Mouse (Mus musculus) neural tube, embryonic 15.5 days (tissue): ENCODE measurements around the gene Esr2. TPM values are rescaled to one million over a fixed set of nuclear protein-coding genes. Genes with fewer than 3 reads are reported as not detected.
"Not testable (repeated sequence)": the region's sequence is repeated elsewhere in the genome, so short reads cannot be mapped to it uniquely, and the experiment has no call there.

Source experiments
- ATAC-seq: fragments of 200-750 bp; cut with Nextera tagmentation; 2 replicates; pipeline ENCODE4 v1.8.0; 2017; ENCODE audit warnings: mild to moderate bottlenecking, moderate TSS enrichment, moderate library complexity; ENCODE audit not compliant: low FRiP score
- H3K27ac ChIP-seq: fragments of 300-500 bp; sonication (generic); replicated peaks from 2 replicates; pipeline ENCODE4 v1.5.1; 2015; ENCODE audit warnings: mild to moderate bottlenecking, inconsistent platforms
- H3K27me3 ChIP-seq: fragments of 300-500 bp; sonication (generic); replicated peaks from 2 replicates; pipeline ENCODE4 v1.6.1; 2015; ENCODE audit warnings: inconsistent platforms
- H3K36me3 ChIP-seq: fragments of 300-500 bp; sonication (generic); 2 replicates; pipeline ENCODE4 v1.6.1; 2015; ENCODE audit warnings: inconsistent platforms
- H3K4me1 ChIP-seq: fragments of 300-500 bp; sonication (generic); 2 replicates; pipeline ENCODE4 v1.6.1; 2015; ENCODE audit warnings: inconsistent platforms
- H3K4me2 ChIP-seq: fragments of 300-500 bp; sonication (generic); 2 replicates; pipeline ENCODE4 v1.6.1; 2015; ENCODE audit warnings: inconsistent platforms, mild to moderate bottlenecking, moderate library complexity
- H3K4me3 ChIP-seq: fragments of 300-500 bp; sonication (generic); replicated peaks from 2 replicates; pipeline ENCODE4 v1.5.1; 2015; ENCODE audit warnings: mild to moderate bottlenecking, inconsistent platforms
- H3K9ac ChIP-seq: fragments of 300-500 bp; sonication (generic); replicated peaks from 2 replicates; pipeline ENCODE4 v1.6.1; 2015; ENCODE audit warnings: mild to moderate bottlenecking, inconsistent platforms
- H3K9me3 ChIP-seq: fragments of 300-500 bp; sonication (generic); replicated peaks from 2 replicates; pipeline ENCODE4 v1.6.1; 2016; ENCODE audit warnings: inconsistent platforms
- WGBS: fragments of 180-500 bp; shearing (Covaris S2); methylation state at CpG from one replicate; pipeline ENCODE4 v1.1.7; 2015; ENCODE audit warnings: mixed read lengths; 5-methylcytosine and 5-hydroxymethylcytosine counted together
- polyA plus RNA-seq: library from polyadenylated mRNA; unstranded; fragments of >200 nt; fragmentation: Nextera tagmentation; extraction: Ambion mirVana; gene quantifications from 2 replicates; pipeline ENCODE4 v1.2.1, GENCODE M21; 2015

The Esr2 gene
- polyA plus RNA-seq, 1 experiment from 2014 or later, result 0.17 TPM

DNA sequence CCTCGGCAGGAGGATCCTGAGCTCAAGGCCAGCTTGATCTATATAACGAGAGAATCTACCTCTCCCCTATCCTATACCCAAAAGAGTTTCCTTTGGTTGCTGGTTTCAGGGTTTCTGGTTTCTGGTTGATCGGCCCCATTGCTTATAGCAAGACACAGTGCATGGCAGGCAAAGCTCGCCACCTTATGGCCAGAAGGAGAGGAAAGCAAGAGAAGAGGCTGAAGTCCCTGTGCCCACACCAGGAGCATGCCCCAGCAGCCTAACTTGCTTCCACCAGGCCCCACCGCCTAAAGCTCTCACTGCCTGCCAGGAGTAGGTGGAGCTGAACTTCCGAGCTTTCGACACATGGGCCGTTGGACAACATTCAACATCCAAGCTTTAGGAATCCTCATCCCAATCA is 10.8 kb upstream of the Esr2 start:
- Histone ChIP-seq H3K36me3 (no peaks in the 10 kb centered on the region), H3K9me3 (no peaks in the 10 kb centered on the region), H3K4me1 (no peaks in the 10 kb centered on the region), H3K4me2 (no peak overlapping the region), H3K9ac (no peak overlapping the region), H3K27ac (no peak overlapping the region), H3K27me3 (no peaks in the 10 kb centered on the region), H3K4me3 (no peak overlapping the region)
- WGBS, result 45% methylated on average over 8 of the region's 8 CpGs
- no peak for ATAC-seq

DNA sequence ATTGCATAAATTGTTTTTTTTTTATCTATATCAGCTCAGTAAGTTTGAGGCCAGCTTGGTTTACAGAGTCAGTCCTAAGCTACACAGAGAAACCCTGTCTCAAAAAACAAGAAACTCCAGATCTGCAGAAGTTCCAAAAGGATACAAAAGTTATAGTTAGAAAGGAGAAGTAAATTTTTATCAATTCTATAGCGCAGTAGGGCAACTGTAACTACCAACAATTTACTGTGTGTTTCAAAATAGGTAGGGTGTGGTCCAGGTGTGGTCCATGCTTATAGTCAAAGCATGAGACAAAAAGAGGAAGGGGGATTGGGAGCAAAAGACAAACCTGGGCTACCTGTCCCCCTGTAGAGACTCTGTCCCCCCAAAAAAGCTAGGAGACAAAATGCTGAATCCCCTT is 9.4 kb upstream of the Esr2 start:
- Histone ChIP-seq H3K4me1 (no peaks in the 10 kb centered on the region), H3K27me3 (no peaks in the 10 kb centered on the region), H3K9me3 (no peaks in the 10 kb centered on the region), H3K4me3 (no peak overlapping the region), H3K36me3 (no peaks in the 10 kb centered on the region), H3K9ac (no peak overlapping the region), H3K27ac (no peak overlapping the region), H3K4me2 (no peak overlapping the region)
- ATAC-seq, result no peak
- 100% methylated on average over 1 of the region's 1 CpGs for WGBS

DNA sequence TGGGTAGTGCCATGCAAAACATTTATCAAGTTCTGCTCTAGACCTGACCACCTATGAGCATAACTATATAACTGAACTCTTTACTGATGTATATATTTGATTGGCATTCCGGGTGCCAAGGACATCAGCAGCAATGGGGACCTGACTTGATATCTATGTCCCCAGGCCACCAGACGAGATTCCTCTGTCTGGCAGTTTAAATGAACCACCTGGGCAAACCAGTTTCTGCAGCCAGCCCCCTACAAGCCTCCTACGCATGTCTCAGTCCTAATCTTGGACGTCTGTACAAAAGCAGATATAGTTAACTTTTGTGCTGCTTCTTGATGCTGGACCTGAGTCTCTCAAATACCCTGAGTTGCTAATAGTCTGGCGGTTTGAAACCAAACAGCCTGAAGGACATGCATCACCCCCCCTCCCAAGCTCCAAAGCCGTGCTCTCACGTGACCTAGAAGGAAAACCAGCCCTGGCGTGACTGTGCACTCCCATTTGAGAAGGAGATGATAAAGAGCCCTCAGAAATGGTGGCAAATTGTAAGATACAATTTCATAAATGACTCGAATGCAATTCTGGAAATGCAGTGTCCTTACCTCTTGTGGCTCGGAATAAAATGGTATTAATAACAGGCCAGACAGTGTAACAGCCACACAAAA is 8.2 kb upstream of the Esr2 start:
- Histone ChIP-seq H3K4me1 (no peaks in the 10 kb centered on the region), H3K4me3 (no peak overlapping the region), H3K4me2 (no peak overlapping the region), H3K9me3 (no peaks in the 10 kb centered on the region), H3K36me3 (no peaks in the 10 kb centered on the region), H3K27me3 (no peaks in the 10 kb centered on the region), H3K9ac (no peak overlapping the region), H3K27ac (no peak overlapping the region)
- 78% methylated on average over 10 of the region's 10 CpGs for WGBS
- ATAC-seq, result no peak

DNA sequence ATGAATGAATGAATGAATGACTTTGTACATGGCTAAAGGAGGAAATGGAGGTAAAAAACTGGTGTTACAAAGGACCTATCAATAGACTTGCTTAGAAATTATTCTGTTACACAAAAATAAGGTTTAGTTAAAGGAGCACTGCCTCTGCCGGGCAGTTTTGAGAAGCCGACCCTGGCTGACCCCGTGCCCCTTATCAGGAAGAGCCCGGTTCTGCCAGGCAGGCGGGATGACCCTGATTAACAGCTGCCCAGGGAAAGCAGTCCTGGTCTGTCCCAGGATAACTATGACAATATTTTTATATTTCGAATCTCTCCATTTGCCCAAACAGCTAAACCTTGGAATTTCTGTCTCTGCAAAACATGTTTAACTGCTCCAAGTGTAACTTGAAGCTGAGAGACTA is 7.2 kb upstream of the Esr2 start:
- H3K4me3 ChIP-seq, result no peak overlapping the region
- H3K36me3 ChIP-seq, result no peaks in the 10 kb centered on the region
- ATAC-seq, result no peak
- 87% methylated on average over 6 of the region's 6 CpGs for WGBS
- no peak overlapping the region for H3K4me2 ChIP-seq
- H3K9me3 ChIP-seq, result no peaks in the 10 kb centered on the region
- H3K27ac ChIP-seq, result no peak overlapping the region
- H3K27me3 ChIP-seq, result no peaks in the 10 kb centered on the region
- H3K4me1 ChIP-seq, result no peaks in the 10 kb centered on the region
- H3K9ac ChIP-seq, result no peak overlapping the region

DNA sequence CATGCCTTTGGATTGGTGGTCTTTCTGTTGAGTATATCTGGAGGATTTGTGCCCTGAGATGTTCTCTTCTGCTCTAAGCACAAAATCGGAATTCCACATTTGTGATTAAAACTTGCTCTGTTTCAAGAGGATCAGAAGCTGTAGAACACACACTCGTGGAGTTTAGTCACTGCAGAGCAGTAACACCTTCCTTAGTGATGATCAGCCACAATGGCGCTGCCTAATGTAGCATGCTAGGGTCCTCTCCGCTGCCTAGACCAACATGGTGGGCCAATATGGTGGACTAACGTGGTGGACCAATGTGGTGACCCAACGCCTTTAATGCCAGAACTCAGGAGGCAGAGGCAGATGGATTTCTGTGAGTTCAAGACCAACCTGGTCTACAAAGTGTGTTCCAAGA is 5.8 kb upstream of the Esr2 start:
- Histone ChIP-seq H3K27me3 (no peaks in the 10 kb centered on the region), H3K4me2 (no peak overlapping the region)

DNA sequence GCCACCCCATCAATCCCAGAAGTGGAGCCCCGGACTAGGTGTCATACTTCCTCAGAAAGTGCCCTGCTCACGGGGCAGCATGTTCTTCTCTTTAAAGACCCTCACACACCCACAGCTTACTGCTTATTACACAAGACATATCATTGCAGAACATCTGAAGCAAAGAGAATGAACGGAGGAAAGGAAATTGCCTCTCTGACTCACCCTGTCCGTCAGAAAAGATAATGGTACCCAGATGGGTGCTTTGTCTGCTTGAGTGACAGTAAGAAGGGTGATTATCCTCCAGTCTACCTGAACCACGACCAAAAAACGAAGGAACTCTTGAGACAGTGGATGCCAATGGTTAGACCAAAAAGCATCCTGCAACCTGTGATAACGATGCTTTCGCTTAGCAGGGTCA is 4.4 kb upstream of the Esr2 start:
- Histone ChIP-seq H3K9ac (no peak overlapping the region), H3K36me3 (no peaks in the 10 kb centered on the region), H3K27ac (no peak overlapping the region), H3K4me2 (no peak overlapping the region), H3K9me3 (no peaks in the 10 kb centered on the region), H3K4me1 (peaks cover 10% of the 10 kb centered on the region), H3K27me3 (no peaks in the 10 kb centered on the region), H3K4me3 (no peak overlapping the region)
- 65% methylated on average over 8 of the region's 8 CpGs for WGBS
- ATAC-seq, result no peak

More for the DNA sequence above, 5.8 kb upstream of the Esr2 start:
- ATAC-seq, result no peak
- H3K36me3 ChIP-seq, result no peaks in the 10 kb centered on the region
- H3K4me3 ChIP-seq, result no peak overlapping the region
- H3K27ac ChIP-seq, result no peak overlapping the region
- H3K9me3 ChIP-seq, result no peaks in the 10 kb centered on the region
- 92% methylated on average over 6 of the region's 6 CpGs for WGBS
- no peak overlapping the region for H3K9ac ChIP-seq
- H3K4me1 ChIP-seq, result no peaks in the 10 kb centered on the region

DNA sequence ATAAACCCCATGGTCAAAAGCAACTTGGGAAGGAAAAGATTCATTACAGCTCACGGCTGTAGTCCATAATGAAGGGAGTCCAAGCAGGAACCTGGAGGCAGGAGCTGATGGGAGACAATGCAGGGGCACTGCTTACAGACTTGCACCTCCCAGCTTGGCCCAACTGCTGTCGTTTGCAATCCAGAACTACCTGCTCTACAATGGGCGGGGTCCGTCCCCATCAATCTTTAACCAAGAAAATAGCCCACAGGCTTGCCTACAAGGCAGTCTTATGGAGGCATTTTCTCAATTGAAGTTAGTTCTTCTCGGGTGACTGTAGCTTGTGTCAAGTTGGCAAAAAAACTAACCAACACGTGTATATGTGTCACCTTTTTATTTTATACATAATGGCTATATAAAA is 3.4 kb upstream of the Esr2 start:
- no peak overlapping the region for H3K9ac ChIP-seq
- WGBS, result 73% methylated on average over 6 of the region's 6 CpGs
- H3K9me3 ChIP-seq, result no peaks in the 10 kb centered on the region
- no peak for ATAC-seq
- H3K27me3 ChIP-seq, result 0 out of 2 replicates have a peak, but pooled peaks cover 3% of the 10 kb centered on the region
- H3K4me1 ChIP-seq, result peaks cover 10% of the 10 kb centered on the region
- no peak overlapping the region for H3K4me2 ChIP-seq
- no peak overlapping the region for H3K27ac ChIP-seq
- H3K4me3 ChIP-seq, result no peak overlapping the region
- no peaks in the 10 kb centered on the region for H3K36me3 ChIP-seq

DNA sequence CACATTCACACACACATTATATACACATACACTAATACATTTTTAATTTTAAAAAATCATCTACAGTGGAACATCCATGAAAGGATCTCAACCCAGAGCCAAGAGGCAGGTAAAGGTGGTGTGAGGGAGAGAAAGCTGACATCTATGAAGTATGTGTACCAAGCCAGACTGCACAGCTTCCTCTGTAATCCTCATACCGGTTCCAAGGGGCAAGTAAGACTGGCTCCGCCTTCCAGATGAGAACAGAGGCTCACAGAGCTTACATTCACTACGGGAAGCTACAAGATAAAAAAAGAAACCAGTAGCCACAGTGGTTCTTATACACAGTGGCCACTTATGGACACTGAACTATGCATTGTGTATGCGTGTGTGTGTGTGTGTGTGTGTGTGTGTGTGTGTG is 2.5 kb upstream of the Esr2 start:
- ATAC-seq, result no peak
- no peak overlapping the region for H3K27ac ChIP-seq
- 68% methylated on average over 4 of the region's 4 CpGs for WGBS

DNA sequence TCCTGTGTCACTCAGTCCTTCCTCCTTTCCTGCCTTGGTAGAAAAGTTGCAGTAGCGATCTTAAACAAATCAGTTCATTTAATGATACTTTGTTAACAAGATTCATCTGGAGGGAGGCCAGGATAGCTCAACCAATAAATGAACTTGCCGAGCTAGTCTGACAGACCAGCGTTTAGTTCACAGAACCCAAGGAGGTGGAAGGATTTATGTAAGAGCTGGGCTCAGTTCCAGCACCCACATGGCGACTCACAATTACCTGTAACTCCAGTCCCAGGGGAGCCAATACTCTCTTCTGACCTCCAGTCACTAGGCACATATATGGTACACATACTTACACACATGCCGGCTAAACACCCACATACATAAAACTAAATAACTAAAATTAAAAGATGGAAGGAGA is 2.0 kb upstream of the Esr2 start:
- WGBS, result 68% methylated on average over 5 of the region's 5 CpGs

More for the DNA sequence above, 2.5 kb upstream of the Esr2 start:
- H3K4me3 ChIP-seq, result no peak overlapping the region
- no peak overlapping the region for H3K9ac ChIP-seq
- no peak overlapping the region for H3K4me2 ChIP-seq
- H3K27me3 ChIP-seq, result 0 out of 2 replicates have a peak, but pooled peaks cover 3% of the 10 kb centered on the region
- no peaks in the 10 kb centered on the region for H3K9me3 ChIP-seq
- no peaks in the 10 kb centered on the region for H3K36me3 ChIP-seq
- H3K4me1 ChIP-seq, result peaks cover 10% of the 10 kb centered on the region

DNA sequence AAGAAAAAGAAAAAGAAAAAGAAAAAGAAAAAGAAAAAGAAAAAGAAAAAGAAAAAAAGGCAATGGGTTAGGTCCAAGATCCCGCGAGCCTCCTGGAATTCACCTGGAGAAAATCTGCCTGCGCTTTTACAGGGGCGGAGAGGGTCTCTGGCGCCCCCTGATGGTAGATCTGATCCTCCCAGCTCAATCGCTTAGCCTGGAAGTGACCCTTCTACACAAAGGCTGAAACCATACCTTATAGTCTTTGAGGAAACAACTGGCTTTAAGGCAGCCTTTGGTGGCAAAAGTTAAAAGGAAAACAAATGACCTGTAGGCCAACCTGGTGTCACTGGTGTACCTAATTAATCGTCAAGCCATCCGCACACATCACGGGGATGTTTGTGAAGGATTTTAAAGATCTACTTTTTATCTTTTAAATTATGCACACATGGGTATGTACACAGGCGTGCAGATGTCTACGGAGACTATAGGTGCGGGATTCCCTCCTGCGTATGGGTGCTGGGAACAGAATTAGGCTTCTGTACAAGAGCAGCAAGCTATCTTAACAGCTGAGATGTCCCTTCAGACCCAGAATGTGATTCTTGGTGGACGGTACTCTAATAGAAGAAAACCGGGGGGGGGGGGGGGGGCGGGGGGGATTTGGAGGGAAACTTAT is 932 bp upstream of the Esr2 start:
- Histone ChIP-seq H3K4me1 (peaks cover 10% of the 10 kb centered on the region), H3K4me2 (peak overlapping the region; percentile 94), H3K36me3 (no peaks in the 10 kb centered on the region), H3K27ac (no peak overlapping the region), H3K27me3 (0 out of 2 replicates have a peak, but pooled peaks cover 3% of the 10 kb centered on the region), H3K9me3 (no peaks in the 10 kb centered on the region), H3K9ac (no peak overlapping the region), H3K4me3 (peak overlapping the region; percentile 45)
- WGBS, result 39% methylated on average over 16 of the region's 16 CpGs
- ATAC-seq, result peak; percentile 79; the same call in 1 of the 2 replicates

More for the DNA sequence above, 2.0 kb upstream of the Esr2 start:
- Histone ChIP-seq H3K4me1 (peaks cover 10% of the 10 kb centered on the region), H3K9me3 (no peaks in the 10 kb centered on the region), H3K4me3 (no peak overlapping the region), H3K27me3 (0 out of 2 replicates have a peak, but pooled peaks cover 3% of the 10 kb centered on the region), H3K36me3 (no peaks in the 10 kb centered on the region), H3K9ac (no peak overlapping the region), H3K27ac (no peak overlapping the region), H3K4me2 (no peak overlapping the region)
- ATAC-seq, result no peak

DNA sequence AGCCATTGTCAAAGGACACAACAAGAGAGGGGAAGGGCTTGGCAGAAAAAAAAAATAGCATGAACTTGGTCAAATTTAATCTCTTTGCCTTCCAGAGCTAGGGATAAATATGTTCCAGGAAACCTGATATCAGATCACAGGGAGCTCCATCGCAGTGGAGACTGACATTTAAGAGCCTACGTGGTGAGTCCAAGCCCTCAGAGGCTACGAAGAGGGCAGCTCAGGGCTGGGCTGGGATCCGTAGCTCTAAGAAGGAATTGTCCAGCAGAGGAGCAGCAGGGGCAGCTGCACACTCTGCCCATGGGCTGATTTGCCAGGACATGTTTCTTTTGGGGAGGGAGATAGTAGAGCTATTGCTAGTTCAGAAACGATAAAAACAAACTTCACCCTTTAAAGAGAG is 11.4 kb downstream of the Esr2 start:
- Histone ChIP-seq H3K4me1 (no peaks in the 10 kb centered on the region), H3K27ac (no peak overlapping the region), H3K27me3 (no peaks in the 10 kb centered on the region), H3K9ac (no peak overlapping the region), H3K36me3 (no peaks in the 10 kb centered on the region), H3K4me3 (no peak overlapping the region), H3K4me2 (no peak overlapping the region), H3K9me3 (no peaks in the 10 kb centered on the region)
- WGBS, result 66% methylated on average over 5 of the region's 5 CpGs
- ATAC-seq, result no peak

DNA sequence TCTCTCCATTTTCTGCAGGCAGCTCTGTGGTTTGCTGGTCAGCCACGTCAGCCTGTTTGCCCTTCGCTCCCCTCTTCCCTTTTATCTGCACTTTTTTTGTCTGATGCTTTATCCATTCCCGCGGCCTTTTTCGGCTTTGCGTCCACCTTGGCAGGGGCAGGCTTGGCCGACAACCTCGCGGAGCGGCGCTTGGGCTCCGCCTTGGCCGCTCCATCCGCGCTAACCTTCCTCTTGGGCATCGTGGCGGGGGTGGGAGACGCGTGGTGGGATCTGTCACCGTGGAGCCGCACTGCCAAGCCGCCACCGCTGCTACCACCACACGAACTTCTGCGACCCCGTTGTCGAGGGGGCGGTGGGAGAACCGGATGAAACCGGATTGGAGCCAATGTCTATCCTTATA is 24.7 kb downstream of the Esr2 start:
- peak overlapping the region; percentile 62 for H3K4me2 ChIP-seq
- not testable (repeated sequence) for ATAC-seq
- WGBS, result 15% methylated on average over 30 of the region's 30 CpGs

More for the DNA sequence above, 24.7 kb downstream of the Esr2 start:
- not testable (repeated sequence) for H3K27me3 ChIP-seq, H3K4me1 ChIP-seq, H3K9me3 ChIP-seq, H3K27ac ChIP-seq, H3K36me3 ChIP-seq
- Histone ChIP-seq H3K9ac (0 out of 2 replicates have a peak overlapping the region, but pooled peaks have one; percentile 30), H3K4me3 (peak overlapping the region; percentile 33)
